Mouse (Mus musculus): Measurements from ENCODE around the gene Gcc2. TPM values are rescaled to one million over a fixed set of nuclear protein-coding genes. Genes with fewer than 3 reads are reported as not detected.

Gcc2 gene
- 16.0 and 19.1 TPM in 2 replicates for polyA plus RNA-seq (2015; fragmentation: Nextera tagmentation; extraction: Ambion mirVana)

DNA sequence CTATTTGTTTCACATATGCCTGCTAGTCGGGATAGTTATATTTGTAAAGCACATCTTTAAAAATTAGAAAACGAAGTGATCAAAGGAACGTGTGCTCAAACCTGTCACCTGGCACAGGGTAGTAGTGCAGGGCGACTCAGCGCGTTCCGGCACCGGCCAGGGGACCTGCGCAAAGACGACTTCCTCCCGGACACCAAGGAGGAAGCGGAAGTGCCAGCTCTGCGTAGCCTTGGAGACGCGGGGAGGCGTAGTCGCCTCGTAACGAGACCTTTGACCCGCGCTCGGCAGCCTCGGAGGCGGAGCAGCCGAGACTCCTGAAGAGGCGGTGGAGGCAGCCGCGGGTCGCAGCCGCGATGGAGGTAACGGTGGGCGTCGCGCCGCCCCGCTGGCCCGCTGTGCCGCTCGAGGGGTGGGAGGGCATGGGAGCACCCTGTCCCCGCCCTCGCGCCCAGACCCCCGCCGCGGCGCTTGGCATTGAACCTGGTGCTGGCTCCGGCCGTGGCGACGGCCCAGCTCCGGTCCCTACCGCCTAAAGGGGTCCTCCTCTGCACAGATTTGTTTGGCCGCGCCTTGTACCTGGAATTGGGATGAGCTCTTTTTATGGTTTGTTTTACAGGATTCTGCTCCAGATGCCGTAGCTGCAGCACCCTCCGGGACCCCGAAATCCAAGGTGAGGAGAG, at the start of gene Gcc2:
Gene Gcc2 (plus strand): TSS at position 285 of the 680 bp plus-strand sequence.
- H3K9ac ChIP-seq (ENCODE audit: low read depth, low read length) = peak within 1 kb of the TSS; percentile 87
- H3K36me3 ChIP-seq (ENCODE audit: control insufficient read depth, insufficient read depth) = no peaks in the 10 kb centered on the region
- H3K9me3 ChIP-seq (replicated peaks; ENCODE audit: control insufficient read depth, low read length) = no peaks in the 10 kb centered on the region
- peak within 1 kb of the TSS; percentile 70 for H3K27ac ChIP-seq (ENCODE audit: low read length)
- peak within 1 kb of the TSS; percentile 71 for H3K4me2 ChIP-seq (ENCODE audit: low read depth, low read length)
- ATAC-seq (ENCODE audit: low read depth) = peak; percentile 98
- peak within 1 kb of the TSS; percentile 93 for H3K4me3 ChIP-seq (ENCODE audit: low read depth, low read length)
- no peaks in the 10 kb centered on the region for H3K27me3 ChIP-seq (ENCODE audit: control insufficient read depth, insufficient read depth, low read depth, low read length)
- under 1% methylated on average over 58 of the region's 58 CpGs for WGBS (ENCODE audit: insufficient replicate concordance)
- H3K4me1 ChIP-seq (ENCODE audit: control insufficient read depth, low read depth, low read length) = peaks cover 7% of the 10 kb centered on the region

DNA sequence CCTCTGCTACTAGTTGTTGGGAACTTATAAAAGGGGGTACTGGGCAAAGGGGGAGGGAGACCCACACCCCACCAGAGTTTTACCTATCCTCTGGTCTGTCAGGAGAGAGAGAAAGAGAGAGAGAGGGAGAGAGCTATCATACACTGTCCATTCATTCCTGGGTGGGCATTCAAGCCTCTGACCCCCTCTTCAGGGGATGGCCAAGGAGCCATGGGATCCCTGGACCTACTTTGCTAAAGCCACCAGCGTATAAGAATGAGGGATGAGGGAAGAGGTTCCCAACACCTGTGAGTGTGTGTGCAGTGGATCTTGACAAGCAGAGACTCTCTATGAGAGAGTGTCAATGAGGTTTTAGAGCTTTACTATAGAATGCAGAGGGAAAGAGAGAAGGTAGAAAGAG, 49.3 kb upstream of the Gcc2 start:
- no peak overlapping the region for H3K27ac ChIP-seq (ENCODE audit: low read length)
- no peak overlapping the region for H3K4me3 ChIP-seq (ENCODE audit: low read depth, low read length)
- H3K4me2 ChIP-seq (ENCODE audit: low read depth, low read length) = no peak overlapping the region
- no peak for ATAC-seq (ENCODE audit: low read depth)
- no peaks in the 10 kb centered on the region for H3K4me1 ChIP-seq (ENCODE audit: control insufficient read depth, low read depth, low read length)
- WGBS (ENCODE audit: insufficient replicate concordance) = 32% methylated on average over 1 of the region's 1 CpGs
- H3K9me3 ChIP-seq (replicated peaks; ENCODE audit: control insufficient read depth, low read length) = no peaks in the 10 kb centered on the region
- no peaks in the 10 kb centered on the region for H3K36me3 ChIP-seq (ENCODE audit: control insufficient read depth, insufficient read depth)
- no peak overlapping the region for H3K9ac ChIP-seq (ENCODE audit: low read depth, low read length)
- H3K27me3 ChIP-seq (ENCODE audit: control insufficient read depth, insufficient read depth, low read depth, low read length) = no peaks in the 10 kb centered on the region

DNA sequence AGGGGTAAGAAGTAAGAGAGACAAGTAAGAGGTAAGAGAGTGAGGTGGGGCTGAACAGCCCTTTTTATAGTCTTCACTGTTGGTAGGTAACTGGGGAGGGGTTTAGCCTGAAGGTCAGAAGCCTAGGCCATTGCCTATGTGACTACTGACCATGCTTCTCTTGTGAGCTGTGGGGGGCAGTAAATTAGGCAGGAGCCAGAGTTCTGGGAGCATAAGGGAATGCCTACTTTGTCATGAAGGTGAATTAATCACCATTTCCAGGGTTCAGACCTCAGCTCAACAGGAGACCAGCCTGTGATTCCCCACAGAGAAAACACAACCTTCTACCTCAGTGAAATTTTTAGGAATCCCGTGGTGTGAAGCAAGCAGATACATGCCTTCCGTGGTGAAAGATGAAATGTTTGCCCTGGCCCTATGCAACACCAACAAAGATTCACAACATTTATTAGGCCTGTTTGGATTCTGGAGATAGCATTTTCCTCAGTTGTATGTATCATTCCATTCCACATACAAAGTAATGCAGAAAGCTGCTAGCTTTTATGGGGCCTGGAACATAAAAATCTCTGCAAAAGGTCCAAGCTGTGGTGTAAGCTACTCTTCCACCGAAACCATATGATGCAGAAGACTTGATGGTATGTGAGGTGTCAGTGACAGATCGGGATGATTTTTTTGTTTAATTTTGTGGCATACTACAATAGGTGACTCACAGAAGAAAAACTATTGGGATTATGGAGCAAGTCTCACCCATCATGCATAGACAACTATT, 48.5 kb upstream of the Gcc2 start:
- Histone ChIP-seq H3K4me1 (ENCODE audit: control insufficient read depth, low read depth, low read length) (no peaks in the 10 kb centered on the region), H3K9me3 (replicated peaks; ENCODE audit: control insufficient read depth, low read length) (no peaks in the 10 kb centered on the region), H3K4me2 (ENCODE audit: low read depth, low read length) (no peak overlapping the region), H3K9ac (ENCODE audit: low read depth, low read length) (no peak overlapping the region), H3K36me3 (ENCODE audit: control insufficient read depth, insufficient read depth) (no peaks in the 10 kb centered on the region), H3K27me3 (ENCODE audit: control insufficient read depth, insufficient read depth, low read depth, low read length) (no peaks in the 10 kb centered on the region), H3K4me3 (ENCODE audit: low read depth, low read length) (no peak overlapping the region), H3K27ac (ENCODE audit: low read length) (no peak overlapping the region)
- 58% methylated on average over 4 of the region's 4 CpGs for WGBS (ENCODE audit: insufficient replicate concordance)
- ATAC-seq (ENCODE audit: low read depth) = no peak

DNA sequence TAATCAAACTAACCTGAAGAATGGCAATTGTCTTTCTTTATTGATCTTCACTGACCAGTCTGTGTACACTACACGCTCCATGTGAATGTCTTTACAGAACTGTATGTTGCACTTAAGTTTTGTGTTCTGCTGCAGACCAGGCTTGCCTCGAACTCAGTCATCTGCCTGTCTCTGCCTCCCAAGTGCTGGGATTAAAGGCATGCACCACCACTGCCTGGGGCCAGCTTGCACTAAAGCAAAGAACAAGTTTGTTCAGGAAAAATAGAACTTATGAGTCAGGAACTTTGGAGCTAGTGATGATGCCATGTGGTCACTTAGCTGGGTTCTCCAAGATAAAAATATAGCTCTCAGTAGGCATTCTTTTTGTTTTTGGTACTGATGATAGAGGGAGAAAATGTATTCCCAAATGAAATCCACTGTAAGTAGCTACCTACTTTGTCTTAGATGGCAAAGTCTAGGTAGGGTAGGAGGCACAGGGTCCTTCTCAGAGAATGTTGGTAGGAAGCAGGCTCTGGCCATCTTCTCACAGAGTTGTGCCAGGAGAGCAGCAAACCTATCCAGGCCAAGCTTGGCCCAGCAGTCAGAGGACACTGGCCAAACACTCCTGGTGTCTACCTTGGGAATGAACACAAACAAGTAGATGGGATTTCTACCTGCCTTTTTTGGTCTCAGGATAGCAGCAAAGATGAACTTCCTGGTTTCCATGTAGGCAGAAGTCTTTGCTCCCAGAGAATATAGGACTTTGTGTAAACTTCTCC, 45.4 kb upstream of the Gcc2 start:
- H3K9ac ChIP-seq (ENCODE audit: low read depth, low read length) = no peak overlapping the region
- H3K36me3 ChIP-seq (ENCODE audit: control insufficient read depth, insufficient read depth) = no peaks in the 10 kb centered on the region
- WGBS (ENCODE audit: insufficient replicate concordance) = 42% methylated on average over 2 of the region's 2 CpGs
- H3K4me1 ChIP-seq (ENCODE audit: control insufficient read depth, low read depth, low read length) = no peaks in the 10 kb centered on the region
- ATAC-seq (ENCODE audit: low read depth) = no peak
- no peaks in the 10 kb centered on the region for H3K27me3 ChIP-seq (ENCODE audit: control insufficient read depth, insufficient read depth, low read depth, low read length)
- H3K4me3 ChIP-seq (ENCODE audit: low read depth, low read length) = no peak overlapping the region
- H3K27ac ChIP-seq (ENCODE audit: low read length) = no peak overlapping the region
- H3K9me3 ChIP-seq (replicated peaks; ENCODE audit: control insufficient read depth, low read length) = no peaks in the 10 kb centered on the region
- H3K4me2 ChIP-seq (ENCODE audit: low read depth, low read length) = no peak overlapping the region

DNA sequence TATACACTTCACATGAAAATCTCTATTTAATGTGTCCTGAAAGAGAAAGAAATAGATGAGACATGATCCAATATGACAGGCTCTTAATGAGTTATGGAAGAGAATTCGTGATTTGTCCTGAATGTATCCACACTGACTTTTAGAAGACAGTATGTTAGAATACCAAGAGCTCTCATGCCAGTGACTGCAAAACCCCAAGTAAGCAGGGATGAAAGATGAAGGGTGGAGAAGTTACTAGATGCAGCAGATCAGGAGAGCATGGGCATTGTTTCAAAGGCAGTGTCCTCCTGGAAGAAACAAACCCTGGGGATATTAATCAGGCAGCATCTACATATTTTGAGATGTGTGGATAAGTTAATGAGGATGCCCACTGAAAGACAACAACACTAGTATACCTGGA, 44.8 kb upstream of the Gcc2 start:
- 37% methylated on average over 1 of the region's 1 CpGs for WGBS (ENCODE audit: insufficient replicate concordance)
- no peaks in the 10 kb centered on the region for H3K27me3 ChIP-seq (ENCODE audit: control insufficient read depth, insufficient read depth, low read depth, low read length)
- ATAC-seq (ENCODE audit: low read depth) = no peak
- H3K9me3 ChIP-seq (replicated peaks; ENCODE audit: control insufficient read depth, low read length) = no peaks in the 10 kb centered on the region
- H3K4me2 ChIP-seq (ENCODE audit: low read depth, low read length) = no peak overlapping the region
- no peaks in the 10 kb centered on the region for H3K4me1 ChIP-seq (ENCODE audit: control insufficient read depth, low read depth, low read length)
- no peak overlapping the region for H3K27ac ChIP-seq (ENCODE audit: low read length)
- no peak overlapping the region for H3K9ac ChIP-seq (ENCODE audit: low read depth, low read length)
- H3K36me3 ChIP-seq (ENCODE audit: control insufficient read depth, insufficient read depth) = no peaks in the 10 kb centered on the region
- no peak overlapping the region for H3K4me3 ChIP-seq (ENCODE audit: low read depth, low read length)

DNA sequence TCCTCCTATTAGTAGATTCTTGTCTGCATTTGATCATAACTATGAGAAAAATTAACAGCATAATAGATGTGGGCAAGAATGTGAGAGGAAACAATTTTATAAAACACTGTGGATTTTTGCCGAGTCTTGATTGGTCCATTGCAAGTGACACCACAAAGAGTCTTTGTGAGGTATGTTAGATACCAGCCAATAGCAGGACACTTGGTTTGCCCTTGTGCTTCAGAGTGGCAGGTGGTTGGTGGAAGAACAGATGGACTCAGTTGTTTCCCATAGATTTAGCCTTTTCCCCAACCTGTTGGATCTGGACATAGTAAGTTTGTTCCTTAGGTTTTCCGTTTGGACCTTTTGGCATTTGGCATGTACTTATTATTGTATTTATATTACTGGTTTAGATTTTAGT, 44.1 kb upstream of the Gcc2 start:
- no peak overlapping the region for H3K4me3 ChIP-seq (ENCODE audit: low read depth, low read length)
- no peak overlapping the region for H3K27ac ChIP-seq (ENCODE audit: low read length)
- no peak overlapping the region for H3K9ac ChIP-seq (ENCODE audit: low read depth, low read length)
- H3K4me1 ChIP-seq (ENCODE audit: control insufficient read depth, low read depth, low read length) = no peaks in the 10 kb centered on the region
- 61% methylated on average over 2 of the region's 2 CpGs for WGBS (ENCODE audit: insufficient replicate concordance)
- no peak for ATAC-seq (ENCODE audit: low read depth)
- H3K4me2 ChIP-seq (ENCODE audit: low read depth, low read length) = no peak overlapping the region
- H3K9me3 ChIP-seq (replicated peaks; ENCODE audit: control insufficient read depth, low read length) = no peaks in the 10 kb centered on the region
- H3K36me3 ChIP-seq (ENCODE audit: control insufficient read depth, insufficient read depth) = no peaks in the 10 kb centered on the region
- no peaks in the 10 kb centered on the region for H3K27me3 ChIP-seq (ENCODE audit: control insufficient read depth, insufficient read depth, low read depth, low read length)

DNA sequence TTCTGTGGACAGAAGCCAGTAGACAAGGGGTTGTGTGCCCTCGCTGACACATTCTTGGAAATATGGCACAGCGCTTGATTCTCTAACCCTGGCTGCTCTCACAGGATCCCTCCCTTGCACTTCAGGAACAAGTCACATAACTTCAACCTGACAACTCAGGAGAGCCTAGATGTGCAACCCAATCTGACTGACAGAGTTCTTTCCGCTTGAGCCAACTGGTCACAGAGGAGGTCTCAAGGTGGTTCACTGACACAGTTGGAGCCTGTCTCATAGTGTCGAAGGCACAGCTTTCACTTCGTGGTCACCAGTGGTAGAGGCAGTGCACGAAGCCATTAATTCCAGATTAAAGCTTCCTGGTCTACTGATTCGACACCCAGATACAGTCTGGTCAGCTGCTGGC, 43.1 kb upstream of the Gcc2 start:
- Histone ChIP-seq H3K36me3 (ENCODE audit: control insufficient read depth, insufficient read depth) (no peaks in the 10 kb centered on the region), H3K9me3 (replicated peaks; ENCODE audit: control insufficient read depth, low read length) (no peaks in the 10 kb centered on the region), H3K9ac (ENCODE audit: low read depth, low read length) (no peak overlapping the region), H3K27me3 (ENCODE audit: control insufficient read depth, insufficient read depth, low read depth, low read length) (no peaks in the 10 kb centered on the region), H3K4me3 (ENCODE audit: low read depth, low read length) (no peak overlapping the region), H3K4me1 (ENCODE audit: control insufficient read depth, low read depth, low read length) (no peaks in the 10 kb centered on the region), H3K27ac (ENCODE audit: low read length) (no peak overlapping the region), H3K4me2 (ENCODE audit: low read depth, low read length) (no peak overlapping the region)
- ATAC-seq (ENCODE audit: low read depth) = no peak
- 55% methylated on average over 7 of the region's 7 CpGs for WGBS (ENCODE audit: insufficient replicate concordance)

DNA sequence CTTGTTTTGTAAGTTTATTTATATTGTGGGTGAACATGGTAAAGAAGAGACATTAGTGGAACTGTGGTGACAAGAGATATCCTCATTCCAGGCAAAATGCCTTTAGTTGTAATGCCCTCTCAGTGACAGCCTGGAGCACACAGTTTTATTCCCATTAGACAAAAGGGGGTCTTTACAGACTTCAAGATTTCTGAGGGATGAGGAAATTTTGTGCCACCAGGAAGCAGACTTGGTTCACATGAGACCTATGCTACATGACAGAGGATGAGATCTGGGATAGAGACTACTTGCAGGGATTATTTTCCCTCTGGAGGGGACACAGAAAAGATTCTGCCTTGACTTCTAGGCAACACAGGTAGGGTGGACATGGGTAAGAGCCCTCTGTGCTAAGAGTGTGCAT, 40.8 kb upstream of the Gcc2 start:
- no peak for ATAC-seq (ENCODE audit: low read depth)
- no peak overlapping the region for H3K27ac ChIP-seq (ENCODE audit: low read length)
- H3K4me1 ChIP-seq (ENCODE audit: control insufficient read depth, low read depth, low read length) = no peaks in the 10 kb centered on the region
- H3K36me3 ChIP-seq (ENCODE audit: control insufficient read depth, insufficient read depth) = no peaks in the 10 kb centered on the region
- H3K27me3 ChIP-seq (ENCODE audit: control insufficient read depth, insufficient read depth, low read depth, low read length) = no peaks in the 10 kb centered on the region
- H3K9ac ChIP-seq (ENCODE audit: low read depth, low read length) = no peak overlapping the region
- no peak overlapping the region for H3K4me3 ChIP-seq (ENCODE audit: low read depth, low read length)
- H3K4me2 ChIP-seq (ENCODE audit: low read depth, low read length) = no peak overlapping the region
- no peaks in the 10 kb centered on the region for H3K9me3 ChIP-seq (replicated peaks; ENCODE audit: control insufficient read depth, low read length)

DNA sequence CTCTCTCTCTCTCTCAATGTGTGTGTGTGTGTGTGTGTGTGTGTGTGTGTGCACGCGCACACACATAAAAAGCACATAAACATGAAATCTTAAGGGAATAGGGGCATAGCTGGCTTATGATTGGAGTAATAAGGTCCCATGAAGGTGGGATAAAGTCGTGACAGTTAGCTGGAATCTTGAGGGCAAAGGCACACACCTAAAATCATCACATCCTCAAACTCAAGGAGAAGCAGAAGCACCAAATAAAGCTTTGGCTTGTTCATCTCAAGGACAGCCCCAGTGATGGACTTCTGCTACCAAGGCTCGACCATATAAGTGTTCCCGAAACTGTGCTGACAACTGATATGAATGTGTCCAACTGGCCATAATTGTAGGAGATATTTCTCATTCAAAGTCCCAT, 40.4 kb upstream of the Gcc2 start:
- ATAC-seq (ENCODE audit: low read depth) = no peak
- Histone ChIP-seq H3K9me3 (replicated peaks; ENCODE audit: control insufficient read depth, low read length) (no peaks in the 10 kb centered on the region), H3K4me1 (ENCODE audit: control insufficient read depth, low read depth, low read length) (no peaks in the 10 kb centered on the region), H3K9ac (ENCODE audit: low read depth, low read length) (no peak overlapping the region), H3K4me3 (ENCODE audit: low read depth, low read length) (no peak overlapping the region), H3K27ac (ENCODE audit: low read length) (no peak overlapping the region), H3K36me3 (ENCODE audit: control insufficient read depth, insufficient read depth) (no peaks in the 10 kb centered on the region), H3K27me3 (ENCODE audit: control insufficient read depth, insufficient read depth, low read depth, low read length) (no peaks in the 10 kb centered on the region), H3K4me2 (ENCODE audit: low read depth, low read length) (no peak overlapping the region)
- 59% methylated on average over 5 of the region's 5 CpGs for WGBS (ENCODE audit: insufficient replicate concordance)
